Mouse (Mus musculus): ENCODE results near the gene Col9a3.

Gene Col9a3

DNA sequence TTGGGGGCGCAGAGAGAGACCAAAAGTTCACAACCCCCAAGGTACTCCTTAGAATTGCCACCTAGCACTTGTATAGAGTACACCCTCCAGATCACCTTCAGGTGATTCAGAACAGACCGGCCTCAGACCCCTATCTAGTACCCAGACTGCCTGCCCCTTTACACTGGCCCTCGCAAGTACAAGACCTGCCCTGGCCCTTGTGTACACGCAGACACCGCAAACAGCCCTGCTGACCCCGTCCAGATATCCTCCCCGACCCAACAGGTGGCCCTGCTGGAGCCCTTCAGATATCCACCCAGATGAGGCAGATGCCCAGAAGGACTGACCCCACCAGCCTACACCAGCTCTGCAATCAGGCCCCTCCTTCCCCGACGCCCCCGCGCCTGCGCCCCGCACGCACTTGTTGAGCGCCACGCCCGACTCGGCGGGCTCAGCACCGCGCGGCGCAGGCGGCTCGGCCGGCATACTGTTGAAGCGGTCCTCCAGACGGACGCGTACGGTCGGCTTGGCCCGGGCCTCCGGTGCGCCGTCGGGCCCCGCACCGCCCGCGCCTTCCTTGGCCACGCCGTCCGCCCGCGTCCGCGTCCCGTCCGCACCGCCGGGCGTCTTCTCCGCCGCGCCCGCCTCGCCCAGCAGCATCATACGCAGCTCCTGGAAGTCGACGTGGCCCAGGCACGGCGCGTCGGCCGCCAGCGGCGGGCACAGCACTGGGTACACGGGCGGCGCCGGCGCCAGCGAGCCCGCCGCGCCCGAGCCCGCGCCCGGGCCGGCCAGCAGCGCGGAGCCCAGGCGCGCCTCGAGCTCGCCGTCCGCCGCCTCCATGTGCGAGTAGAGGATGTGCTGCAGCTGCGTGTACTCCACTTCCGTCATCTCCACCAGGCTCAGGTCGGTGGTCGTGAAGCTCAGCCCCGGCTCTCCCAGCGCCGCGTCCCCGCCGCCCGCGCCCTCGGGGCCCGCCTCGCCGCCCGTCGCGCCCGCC lies 44.3 kb downstream of the Col9a3 start:
- no peak for DNase-seq (ENCODE audit: low spot score in 2 of 2)

DNA sequence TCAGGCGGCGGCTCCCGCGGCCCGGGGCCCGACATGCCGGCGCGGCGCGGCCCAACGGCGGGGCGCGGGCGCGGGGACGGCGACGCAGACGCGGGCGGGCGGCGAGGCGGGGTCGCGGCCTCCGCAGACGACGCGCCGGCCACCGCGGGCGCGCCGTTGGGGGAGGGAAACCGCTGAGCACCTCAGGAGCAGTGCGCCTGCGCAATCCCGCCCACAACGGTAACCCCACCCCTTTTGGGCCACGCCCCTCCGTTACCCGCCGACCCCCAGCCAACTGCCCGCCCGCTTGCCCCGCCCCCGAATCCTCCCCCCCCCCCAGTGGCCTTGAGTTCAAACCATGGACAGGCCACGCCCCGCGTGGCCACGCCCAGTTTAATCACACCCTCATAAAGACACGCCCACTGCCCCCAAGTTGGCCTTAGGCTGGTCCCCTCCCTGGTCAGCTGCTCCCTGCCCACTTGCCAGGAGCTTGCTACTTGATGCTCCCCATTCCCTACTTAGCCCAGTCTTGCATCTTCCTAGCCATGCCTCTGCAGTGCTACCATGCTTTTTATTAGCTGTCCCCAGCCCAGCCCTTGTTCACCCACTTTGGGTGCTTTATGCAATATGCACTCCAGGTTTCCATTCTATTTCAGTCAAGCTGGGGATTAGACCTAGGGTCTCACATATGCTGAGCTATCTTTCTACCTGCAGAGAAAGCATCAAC lies 45.1 kb downstream of the Col9a3 start, which contains the start of gene Tcfl5:
TSS of gene Tcfl5 (minus strand) at position 154 of the 706 bp plus-strand sequence.
- no peak for DNase-seq (ENCODE audit: low spot score in 2 of 2)

DNA sequence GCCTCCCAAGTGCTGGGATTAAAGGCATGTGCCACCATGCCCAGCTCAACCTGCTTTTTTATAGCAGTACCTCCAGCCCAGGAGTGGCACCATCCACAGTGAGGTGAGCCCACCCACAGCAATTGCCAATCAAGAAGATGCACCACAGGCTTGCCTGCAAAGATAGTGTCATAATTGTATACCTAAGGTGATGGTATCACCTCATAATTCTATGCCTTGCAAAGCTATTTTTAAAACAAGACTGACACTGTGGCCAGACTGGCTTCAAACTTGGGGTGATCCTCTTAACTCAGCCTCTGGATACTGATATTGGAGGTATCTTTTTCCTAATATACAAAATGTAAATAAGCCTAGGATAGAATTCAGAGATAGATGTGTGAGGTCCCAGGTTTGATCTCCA lies 46.0 kb downstream of the Col9a3 start:
- no peak for DNase-seq (ENCODE audit: low spot score in 2 of 2)

DNA sequence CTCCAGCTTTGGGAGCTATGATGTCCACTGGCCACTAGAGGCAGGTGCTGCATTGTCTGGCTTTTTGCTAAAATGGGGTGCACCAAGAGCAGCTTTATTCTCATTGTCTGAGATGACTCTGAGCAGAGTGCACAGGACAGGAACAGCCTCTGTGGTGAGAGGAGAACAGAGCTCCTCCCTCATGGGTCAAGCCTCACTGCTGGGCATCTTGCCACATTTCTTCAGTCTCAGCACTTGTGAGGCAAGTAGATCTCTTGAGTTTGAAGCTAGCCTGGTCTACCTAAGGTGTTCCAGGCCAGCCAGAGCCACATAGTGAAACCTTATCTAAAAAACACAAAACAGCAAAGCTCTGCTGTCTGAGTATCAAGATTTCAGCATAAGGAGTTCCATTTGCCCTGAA lies 49.3 kb downstream of the Col9a3 start:
- DNase-seq (ENCODE audit: low spot score in 2 of 2), result no peak

DNA sequence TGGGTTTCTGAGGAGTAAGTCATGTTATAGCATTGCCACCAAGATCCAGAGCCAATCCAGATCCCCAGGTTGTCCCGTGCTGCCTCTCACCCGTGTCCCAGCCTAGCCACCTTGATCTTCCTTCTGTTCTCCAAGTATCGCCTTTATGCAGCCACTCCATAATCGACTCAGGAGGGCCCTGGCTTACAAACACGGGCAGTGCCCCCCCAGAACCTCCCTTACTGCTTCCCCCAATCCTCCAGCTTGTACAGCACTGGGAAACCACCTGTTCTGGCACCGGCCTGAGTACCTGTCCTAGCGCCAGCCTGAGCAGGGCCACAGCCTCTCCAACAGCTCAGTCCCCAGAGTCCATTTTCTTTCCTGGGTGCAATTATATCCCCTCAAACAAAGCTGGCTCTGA lies 57.1 kb downstream of the Col9a3 start:
- no peak for DNase-seq (ENCODE audit: low spot score in 2 of 2)

DNA sequence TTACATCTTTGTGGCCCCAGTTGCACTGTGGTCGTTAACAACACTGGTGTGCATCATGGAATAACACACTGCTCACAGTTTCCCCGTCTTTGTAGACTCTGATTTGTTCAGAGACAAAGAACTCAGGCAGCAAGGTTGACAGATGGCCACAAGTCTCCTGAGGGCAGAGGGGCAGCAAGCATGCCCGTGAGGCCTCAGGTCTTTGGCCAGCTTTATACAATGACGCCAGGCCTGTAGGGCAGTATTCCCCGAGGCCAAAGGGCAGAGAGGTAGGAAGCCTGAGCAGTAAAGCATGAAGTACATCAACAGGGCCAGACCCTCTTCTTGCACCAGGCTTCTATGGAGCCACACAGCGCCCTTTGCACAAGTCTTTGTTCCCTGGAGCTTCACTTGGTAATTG lies 57.6 kb downstream of the Col9a3 start:
- DNase-seq (ENCODE audit: low spot score in 2 of 2), result no peak

DNA sequence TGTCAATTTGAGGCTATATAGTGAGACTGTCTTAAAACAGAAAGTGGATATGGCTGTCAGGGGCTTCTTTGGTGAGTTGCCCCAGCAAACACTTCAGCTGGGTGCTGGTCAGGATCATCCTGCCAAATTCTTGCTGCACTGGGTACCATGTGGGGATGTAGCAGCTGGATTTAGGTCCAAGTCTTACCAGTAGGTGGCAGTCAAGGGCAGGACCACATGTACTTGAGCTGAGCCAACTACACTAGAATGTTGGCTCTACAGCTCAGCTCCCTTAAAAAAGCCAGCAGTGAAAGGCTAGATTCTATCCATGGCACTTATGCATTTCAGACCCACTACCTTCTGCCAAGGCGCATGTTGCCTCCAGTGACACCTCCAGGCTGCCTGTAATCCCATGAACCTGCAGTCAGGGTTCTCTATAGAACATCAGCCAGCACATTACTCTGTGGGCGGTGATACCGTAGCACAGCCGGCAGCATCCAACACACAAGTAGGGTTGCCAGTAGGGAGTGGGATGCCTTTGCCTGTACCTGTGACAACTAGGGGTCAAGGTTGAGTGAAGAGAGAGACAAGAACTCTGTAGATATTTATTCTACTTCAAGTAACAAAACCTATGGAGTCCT lies 59.9 kb downstream of the Col9a3 start:
- peak; percentile 40 to 77 for DNase-seq (ENCODE audit: low spot score in 2 of 2)

DNA sequence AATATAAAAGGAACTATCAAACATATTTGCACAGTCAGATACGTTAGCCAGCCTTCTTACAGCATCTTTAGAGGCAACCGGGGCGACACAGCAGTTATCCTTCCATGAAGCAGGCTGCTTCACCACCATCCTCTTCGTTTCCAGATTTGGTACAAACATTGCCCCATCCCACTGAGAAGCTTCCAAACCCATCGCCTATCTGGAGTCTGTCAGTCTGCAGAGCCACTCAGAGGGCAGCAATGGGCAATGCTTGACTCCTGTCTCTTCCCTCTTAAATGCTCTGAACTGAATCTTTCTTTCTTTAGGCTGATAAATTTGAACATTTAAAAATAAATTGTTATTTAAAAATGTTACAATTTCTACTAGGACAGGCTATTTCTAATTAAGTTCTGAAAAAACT lies 60.8 kb downstream of the Col9a3 start:
- DNase-seq (ENCODE audit: low spot score in 2 of 2), result no peak

DNA sequence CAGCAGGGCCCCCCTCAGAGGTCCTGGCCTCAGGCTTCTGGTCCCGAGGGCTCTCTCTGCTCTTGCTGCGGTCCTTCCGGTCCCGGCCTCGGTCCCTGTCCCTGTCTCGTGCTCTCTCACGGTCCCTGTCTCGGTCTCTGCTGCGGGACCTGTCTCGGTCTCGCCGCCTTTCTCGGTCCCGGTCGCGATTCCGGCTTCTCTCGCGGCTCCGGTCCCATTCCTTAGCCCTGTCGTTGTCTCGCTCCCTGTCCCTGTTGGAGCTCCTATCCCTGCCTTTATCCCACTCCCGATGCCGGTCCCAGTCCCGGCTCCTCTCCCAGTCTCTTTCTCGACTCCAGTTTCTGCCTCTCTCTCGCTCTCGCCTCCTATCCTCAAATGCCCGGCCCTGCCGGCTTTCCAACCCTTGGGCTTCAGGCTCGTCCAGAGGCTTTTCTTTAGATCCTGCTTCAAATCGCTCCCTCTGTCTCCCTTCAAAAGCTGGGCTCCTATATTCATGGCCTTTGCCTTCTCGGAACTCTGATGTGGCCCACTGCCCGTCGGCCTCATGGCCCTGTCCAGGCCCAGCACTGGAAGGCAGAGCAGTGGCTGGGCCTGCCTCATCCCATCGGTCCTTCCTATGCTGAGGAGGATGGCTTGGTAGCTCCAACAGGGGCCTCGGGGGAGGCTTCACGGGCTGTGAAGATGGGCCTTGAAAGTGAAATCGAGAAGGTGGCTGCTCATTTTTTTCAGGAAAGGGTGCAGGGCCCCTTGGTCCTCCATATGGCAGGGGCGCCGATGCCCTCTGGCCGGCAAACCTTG lies 62.0 kb downstream of the Col9a3 start:
- no peak for DNase-seq (ENCODE audit: low spot score in 2 of 2)

DNA sequence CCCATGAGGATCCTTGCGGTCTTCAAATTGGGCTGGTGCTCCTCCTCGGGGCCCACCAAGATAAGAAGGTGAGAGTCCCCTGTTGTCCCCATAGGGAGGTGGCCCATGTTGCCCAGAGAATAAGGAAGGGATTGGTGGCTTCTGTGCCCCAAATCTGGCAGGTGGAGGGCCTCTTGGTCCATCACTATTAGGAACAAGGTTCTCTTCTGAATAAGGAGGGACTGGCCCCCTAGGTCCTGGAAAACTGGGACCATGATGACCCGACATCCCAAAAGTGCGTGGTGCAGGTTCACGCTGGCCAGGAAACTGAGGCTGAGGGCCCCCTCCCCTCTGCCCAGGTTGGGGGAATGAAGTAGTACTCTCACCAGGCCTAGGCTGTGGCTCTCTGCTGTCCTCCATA lies 62.9 kb downstream of the Col9a3 start:
- no peak for DNase-seq (ENCODE audit: low spot score in 2 of 2)

DNA sequence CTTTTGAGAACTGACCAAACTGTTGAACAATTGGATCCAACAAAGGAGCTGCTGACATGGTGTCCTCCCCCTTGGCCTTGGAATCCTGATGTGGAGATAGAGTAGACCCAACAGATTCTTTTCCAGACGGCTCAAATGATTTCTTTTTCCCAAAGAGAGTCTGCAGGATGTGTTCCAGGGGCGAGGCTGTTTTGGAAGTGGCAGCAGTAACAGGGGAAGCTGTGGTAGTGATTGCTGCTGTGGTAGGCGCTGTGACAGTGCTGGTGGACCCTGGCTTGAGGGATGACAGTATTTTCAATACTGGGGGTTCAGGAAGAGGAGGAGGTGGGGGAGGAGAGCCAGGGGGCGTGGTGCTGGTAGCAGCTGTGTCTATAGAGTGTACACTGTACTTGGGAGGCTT lies 64.4 kb downstream of the Col9a3 start:
- no peak for DNase-seq (ENCODE audit: low spot score in 2 of 2)
